In genomic region chr10:71176341-71176740, GRCm38 (mm10) we compare ENCODE assay signal across 28 mouse cellular contexts.
"Had no signal": no experiment of that assay in that cellular context is flagged by ENCODE, and none has a peak within 500 bp of the region (broad histone marks: within the 10 kb centered on the region; RNA-seq: fewer than 3 reads in every experiment).

No protein-coding gene starts in this region.

- H3K9me3 ChIP-seq: heart, embryonic 13.5 days; heart, embryonic 15.5 days; hindbrain, embryonic 12.5 days; intestine, embryonic 15.5 days; kidney, embryonic 15.5 days; limb, embryonic 15.5 days had no signal

- H3K27ac ChIP-seq: gastrocnemius, adult 2 months; heart, adult 2 months; heart, embryonic 13.5 days; heart, embryonic 15.5 days; hindbrain, embryonic 10.5 days; hindbrain, embryonic 12.5 days; hindbrain, embryonic 14.5 days; intestine, embryonic 15.5 days; kidney, embryonic 15.5 days; kidney, postnatal 0 days; limb, embryonic 13.5 days; limb, embryonic 15.5 days; liver, embryonic 12.5 days; liver, embryonic 14.5 days had no signal

- H3K4me3 ChIP-seq: gastrocnemius, adult 2 months; heart, adult 2 months; heart, embryonic 13.5 days; heart, embryonic 15.5 days; hindbrain, embryonic 10.5 days; hindbrain, embryonic 12.5 days; intestine, embryonic 15.5 days; kidney, embryonic 15.5 days; limb, embryonic 13.5 days; limb, embryonic 15.5 days; liver, embryonic 12.5 days had no signal

- H3K9ac ChIP-seq: heart, embryonic 13.5 days; heart, embryonic 15.5 days; hindbrain, embryonic 12.5 days; hindbrain, embryonic 14.5 days; intestine, embryonic 15.5 days; kidney, embryonic 15.5 days; limb, embryonic 13.5 days; limb, embryonic 15.5 days; liver, embryonic 12.5 days; liver, embryonic 14.5 days had no signal

- DNase-seq: gastrocnemius, adult 2 months; gastrocnemius, postnatal 10 days; gastrocnemius, postnatal 25 days; heart, adult 2 months; heart, postnatal 4 days; kidney, adult 18-20 months; kidney, adult 8-10 months; kidney, postnatal 14 days; kidney, postnatal 36 days; layer of hippocampus, adult 9-11 months; layer of hippocampus, postnatal 36 days; left cerebral cortex, postnatal 4 days had no signal

- H3K36me3 ChIP-seq: heart, embryonic 13.5 days; heart, embryonic 15.5 days; hindbrain, embryonic 10.5 days; hindbrain, embryonic 12.5 days; intestine, embryonic 15.5 days; kidney, embryonic 15.5 days; limb, embryonic 13.5 days; limb, embryonic 15.5 days; liver, embryonic 12.5 days had no signal

- H3K4me1 ChIP-seq: heart, embryonic 13.5 days; heart, embryonic 15.5 days; hindbrain, embryonic 10.5 days; hindbrain, embryonic 12.5 days; intestine, embryonic 15.5 days; kidney, embryonic 15.5 days; limb, embryonic 13.5 days; limb, embryonic 15.5 days; liver, embryonic 12.5 days had no signal

- ATAC-seq: hindbrain, embryonic 16.5 days; inflammation-experienced regulatory T-cells, adult 6 months; intestine, embryonic 15.5 days; intestine, postnatal 0 days; liver, embryonic 12.5 days had no signal

- H3K4me2 ChIP-seq: heart, embryonic 11.5 days; heart, embryonic 13.5 days; heart, embryonic 15.5 days; hindbrain, embryonic 12.5 days; hindbrain, embryonic 14.5 days; intestine, embryonic 15.5 days; kidney, embryonic 15.5 days; limb, embryonic 13.5 days; limb, embryonic 15.5 days; liver, embryonic 12.5 days had no signal

- H3K27me3 ChIP-seq: heart, embryonic 13.5 days; heart, embryonic 15.5 days; hindbrain, embryonic 12.5 days; intestine, embryonic 15.5 days; kidney, embryonic 15.5 days; limb, embryonic 13.5 days; limb, embryonic 15.5 days; liver, embryonic 12.5 days had no signal
